Mouse (Mus musculus) brain, embryonic 14.5 days (tissue): ENCODE results near the gene March11. TPM values are rescaled to one million over a fixed set of nuclear protein-coding genes. Genes with fewer than 3 reads are reported as not detected.

Source experiments
- DNase-seq: peaks from one replicate; pipeline ENCODE4 v3.0.0-alpha.2; 2011; ENCODE audit warnings: low read depth
- CTCF ChIP-seq: fragments of 200-500 bp; IDR thresholded peaks from 2 replicates; pipeline ENCODE4 v1.5.1; 2012; ENCODE audit warnings: inconsistent platforms, mild to moderate bottlenecking, moderate library complexity, borderline replicate concordance; ENCODE audit not compliant: insufficient read depth, insufficient read length; ENCODE audit errors: extremely low read depth
- POLR2A ChIP-seq: fragments of 200-500 bp; IDR thresholded peaks from 2 replicates; pipeline ENCODE4 v1.6.1; 2012; ENCODE audit warnings: mild to moderate bottlenecking, inconsistent platforms, borderline replicate concordance; ENCODE audit not compliant: poor library complexity, insufficient read depth, insufficient read length, severe bottlenecking; ENCODE audit errors: extremely low read depth
- polyA plus RNA-seq: library from polyadenylated mRNA; depleted of rRNA; stranded (reverse); fragments of >200 nt; gene quantifications from 2 replicates; pipeline ENCODE4 v1.2.3, GENCODE M21; 2012

Gene March11
- polyA plus RNA-seq, 1 experiment = 10.5 TPM

- TF ChIP-seq CTCF (no peak), POLR2A (no peak)
- peak; percentile 82 for DNase-seq
These were observed 81.2 kb downstream of the March11 start for GRCm38 (mm10) chr15:26390001-26390400.

- DNase-seq = no peak
- no peak for TF ChIP-seq POLR2A
These were observed 87.7 kb downstream of the March11 start for GRCm38 (mm10) chr15:26396556-26396955.

- TF ChIP-seq CTCF (no peak), POLR2A (no peak)
- no peak for DNase-seq
These were observed 116.4 kb downstream of the March11 start for GRCm38 (mm10) chr15:26425284-26425683.

- TF ChIP-seq CTCF = no peak
- DNase-seq = no peak
These were observed 117.4 kb downstream of the March11 start for GRCm38 (mm10) chr15:26426231-26426630.

GRCm38 (mm10) chr15:26430565-26430964 is 121.7 kb downstream of the March11 start:
- TF ChIP-seq CTCF (no peak), POLR2A (no peak)

GRCm38 (mm10) chr15:26432676-26433075 is 123.8 kb downstream of the March11 start:
- no peak for TF ChIP-seq POLR2A
- no peak for TF ChIP-seq CTCF
- no peak for DNase-seq

More at GRCm38 (mm10) chr15:26430565-26430964, 121.7 kb downstream of the March11 start:
- DNase-seq = no peak

- no peak for TF ChIP-seq POLR2A
- no peak for TF ChIP-seq CTCF
These were observed 126.9 kb downstream of the March11 start for GRCm38 (mm10) chr15:26435725-26436124.

GRCm38 (mm10) chr15:26437113-26437512 is 128.3 kb downstream of the March11 start:
- TF ChIP-seq POLR2A (no peak), CTCF (no peak)
- no peak for DNase-seq

More at GRCm38 (mm10) chr15:26435725-26436124, 126.9 kb downstream of the March11 start:
- DNase-seq = no peak
